Mouse (Mus musculus) ES-E14 (cell line): ENCODE measurements around the gene Praf2.

Experiments
- CHD2 ChIP-seq: IDR thresholded peaks from 2 replicates; pipeline ENCODE4 v1.6.1; 2014; ENCODE audit warnings: mild to moderate bottlenecking, low read depth, low read length, inconsistent platforms
- MAFK ChIP-seq: IDR thresholded peaks from 2 replicates; pipeline ENCODE4 v1.6.1; 2014; ENCODE audit warnings: mild to moderate bottlenecking, low read depth, low read length, inconsistent platforms; ENCODE audit not compliant: insufficient read depth

GRCm38 (mm10) chrX:7727176-7727575 lies 1.1 kb upstream of the Praf2 start:
- TF ChIP-seq CHD2, result no peak
- no peak for TF ChIP-seq MAFK
